Mouse (Mus musculus) layer of hippocampus, adult 8-10 months (tissue): ENCODE data around the gene Psmc3ip. TPM values are rescaled to one million over a fixed set of nuclear protein-coding genes. Genes with fewer than 3 reads are reported as not detected.

Experiments used
- DNase-seq, 2 experiments: peaks; one replicate each; pipeline ENCODE4 v3.0.0; 2022; ENCODE audit warnings: low spot score in 2 of 2
- microRNA-seq, 2 experiments: library from miRNA; unstranded; fragments of <30 nt; microRNA quantifications; one replicate each; pipeline ENCODE4 v1.2.0; 2022
- total RNA-seq, 4 experiments: library from RNA; stranded (reverse); gene quantifications; 2 replicates each; pipeline ENCODE4 v1.2.4; 2022

Psmc3ip gene
- total RNA-seq, 4 experiments from 2014 or later = 2.5 to 5.4 (median 3.9) TPM

DNA sequence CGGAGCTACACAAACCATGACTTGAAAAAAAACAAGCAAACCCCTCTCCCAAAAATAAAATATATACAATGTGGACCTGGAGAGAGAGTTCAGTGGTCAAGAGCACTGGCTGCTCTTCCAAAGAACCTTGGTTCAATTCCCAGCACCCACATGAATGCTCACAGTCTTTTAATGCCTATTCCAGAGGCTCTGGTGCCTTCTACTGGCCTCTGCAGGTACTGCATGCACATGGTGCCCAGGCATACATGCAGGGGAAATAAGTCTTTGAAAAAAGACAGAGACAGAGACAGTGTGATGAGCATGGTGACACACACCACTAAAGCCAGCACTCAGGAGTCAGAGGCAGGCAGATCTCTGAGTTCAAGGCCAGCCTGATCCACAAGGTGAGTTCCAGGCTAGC, 41.3 kb downstream of the Psmc3ip start:
- DNase-seq = no peak

DNA sequence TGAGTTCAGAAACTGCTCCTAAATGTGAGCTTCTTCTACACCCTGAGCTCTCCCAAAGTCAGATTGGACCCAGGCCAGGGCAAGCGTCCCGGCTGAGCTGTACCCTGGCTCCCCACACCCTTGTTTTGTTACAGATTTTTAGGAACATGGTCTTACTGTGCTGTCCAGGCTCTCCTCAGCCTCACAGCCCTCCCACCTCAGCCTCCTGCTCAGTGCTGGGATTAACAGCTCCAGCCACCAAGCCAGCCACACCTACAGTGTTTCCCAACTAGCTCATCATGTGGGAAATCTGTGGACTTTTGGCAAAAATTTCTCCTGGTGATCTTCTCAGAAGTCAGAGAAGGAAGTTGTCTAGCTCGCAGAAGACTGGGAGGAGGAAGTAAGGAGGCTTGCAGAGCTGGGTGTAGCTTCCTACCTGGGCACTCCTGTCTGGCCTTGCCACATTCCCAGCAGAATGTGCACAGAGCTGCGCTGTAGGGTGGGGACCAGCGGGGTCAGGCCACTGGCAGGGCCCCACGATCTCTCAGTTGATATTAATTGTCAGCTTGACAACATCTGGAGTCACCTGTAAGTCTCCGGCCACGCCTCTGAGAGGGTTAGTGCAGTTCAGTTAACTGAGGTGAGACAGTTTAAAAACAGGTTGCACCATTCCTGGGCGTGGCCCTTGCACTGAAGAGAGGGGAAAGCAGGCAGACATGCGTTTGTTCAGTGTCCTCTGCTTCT, 42.3 kb downstream of the Psmc3ip start:
- no peak for DNase-seq

DNA sequence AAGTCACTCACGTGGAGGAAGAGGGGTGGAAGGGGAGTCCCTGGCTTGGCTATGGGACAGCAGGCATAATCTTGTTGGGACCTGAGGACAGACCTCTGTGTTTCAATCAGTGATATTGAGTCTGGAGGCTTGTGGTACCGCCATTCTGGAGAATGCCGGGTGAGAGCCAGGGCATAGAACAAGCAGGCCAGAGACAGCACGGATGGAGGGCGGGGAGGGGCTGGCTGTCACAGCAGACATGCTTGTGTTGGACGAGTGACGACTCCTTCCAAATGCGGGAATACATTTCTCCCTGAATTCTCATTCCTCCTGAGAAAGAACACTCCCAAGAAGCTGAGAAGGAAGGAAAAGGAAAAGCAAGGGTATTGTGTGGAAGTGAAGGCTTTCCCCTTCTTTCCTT, 43.6 kb downstream of the Psmc3ip start:
- no peak for DNase-seq

DNA sequence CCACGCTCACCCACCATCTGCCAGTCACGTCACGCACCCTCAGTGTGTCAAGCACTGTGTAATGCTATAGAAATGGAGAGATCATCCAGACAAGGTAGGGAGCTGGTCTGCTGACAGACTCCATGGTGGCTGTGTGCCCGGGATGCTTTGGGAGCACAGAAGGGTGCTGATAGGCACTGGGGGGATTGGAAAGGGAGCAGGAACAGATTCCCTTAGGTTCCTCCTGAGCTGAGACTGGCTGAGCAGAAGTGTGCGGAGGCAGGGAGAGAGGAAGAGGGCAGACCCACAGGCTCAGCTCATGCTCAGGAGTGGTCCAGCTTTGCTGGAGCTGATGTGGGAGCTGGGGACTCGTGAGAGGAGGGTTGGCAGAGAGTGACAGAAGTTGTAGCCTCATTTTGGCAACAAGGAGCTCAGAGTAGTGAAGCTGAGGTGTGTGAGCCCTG, 44.2 kb downstream of the Psmc3ip start:
- no peak for DNase-seq

DNA sequence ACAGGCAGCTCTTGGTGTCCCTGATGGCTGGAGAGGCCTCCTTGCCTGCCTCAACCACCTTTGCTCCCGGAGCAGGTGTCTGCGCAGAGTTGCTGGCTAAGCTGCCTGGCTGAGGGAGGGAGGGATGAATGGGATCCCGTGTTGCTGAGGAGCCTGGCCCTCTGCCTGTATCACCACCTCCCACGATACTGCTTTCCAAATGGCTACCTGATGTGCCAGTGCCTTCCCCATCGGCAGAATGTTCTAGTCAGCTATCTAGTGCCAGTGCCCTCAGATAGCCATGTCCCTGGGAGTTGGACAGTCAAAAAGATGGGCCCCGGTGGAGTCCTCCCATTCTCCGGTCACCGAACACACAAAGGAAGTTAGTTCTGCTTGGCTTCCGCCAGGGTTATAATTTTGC, 44.9 kb downstream of the Psmc3ip start:
- DNase-seq = peak in 1 of 2 experiments; percentile 66

DNA sequence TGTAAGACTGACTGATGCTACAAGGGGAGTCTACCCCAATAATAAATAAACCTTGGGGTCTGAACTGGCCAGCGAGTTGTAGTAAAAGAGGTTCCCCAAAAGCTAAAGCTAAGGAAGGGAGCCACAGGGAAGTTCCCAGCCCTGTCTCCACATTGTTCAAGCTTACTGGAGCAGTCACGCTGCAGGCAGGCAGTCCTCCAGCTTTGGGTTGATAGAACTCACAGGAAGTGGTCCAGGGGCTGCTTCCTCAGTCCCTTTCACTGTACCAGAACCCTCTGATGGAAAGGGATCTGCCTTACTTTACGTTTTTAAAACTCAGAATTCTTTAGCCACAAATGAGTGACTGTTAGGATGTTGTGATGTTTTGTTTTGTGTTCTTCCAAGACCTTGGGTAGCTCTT, 47.7 kb downstream of the Psmc3ip start:
- DNase-seq = no peak

DNA sequence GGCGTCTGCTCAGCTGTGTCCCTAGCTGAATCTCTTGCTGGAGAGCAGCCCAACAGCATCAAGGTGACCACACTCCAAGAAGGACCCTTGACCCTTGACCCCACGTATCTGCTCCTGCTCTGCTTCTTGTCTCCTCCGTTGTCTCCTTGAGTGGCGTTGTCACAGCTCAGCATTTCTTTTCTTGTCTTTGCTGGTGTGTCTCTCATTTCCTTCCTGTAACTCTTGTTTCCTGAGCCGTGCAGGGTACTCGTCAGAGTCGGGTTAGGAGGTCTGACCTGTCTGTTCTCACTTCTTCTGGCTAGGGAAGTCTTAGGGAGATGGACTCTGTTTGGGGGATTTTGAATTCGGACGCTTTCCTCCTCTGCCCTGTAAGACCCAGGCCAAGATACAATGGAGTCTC, 48.8 kb downstream of the Psmc3ip start:
- DNase-seq = no peak

DNA sequence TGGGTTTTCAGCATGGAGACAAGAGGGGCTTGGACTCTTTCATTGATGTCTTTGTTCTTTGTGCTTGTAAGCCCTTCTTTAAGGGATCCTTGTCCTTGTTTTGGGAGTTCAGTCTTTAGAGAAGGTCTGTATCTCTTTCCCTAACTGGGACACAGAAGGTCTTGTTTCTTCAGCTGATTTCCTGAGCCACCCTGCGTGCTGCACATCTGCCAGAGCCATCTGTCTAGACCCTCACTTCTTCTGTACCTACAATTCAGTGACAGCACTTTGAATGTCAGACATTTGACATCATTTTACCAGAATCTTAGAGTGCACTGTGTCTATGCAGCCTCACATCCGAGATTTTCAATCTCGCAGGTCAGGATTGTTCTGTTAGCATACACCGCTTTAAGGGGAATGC, 49.4 kb downstream of the Psmc3ip start:
- DNase-seq = no peak

Small RNAs within 50 kb of the gene (microRNA-seq; reads per million reads assigned to microRNA genes)
- 0 reads per million in 2 experiments for gene Gm27626

Other genes starting within 250 kb of the Psmc3ip start
- gene Stat5b, start 244.7 kb downstream of the Psmc3ip start, total RNA-seq = 10 to 100 TPM; 13.3 to 18.4 (median 15.6) TPM
- 1 to 10 TPM; 2.5 to 3.8 (median 2.8) TPM for gene Stat5a, start 236.1 kb downstream of the Psmc3ip start, total RNA-seq
- 10 to 100 TPM; 42.9 to 75.3 (median 52.9) TPM for gene Stat3, start 155.9 kb downstream of the Psmc3ip start, total RNA-seq
- gene Cavin1, start 124.5 kb downstream of the Psmc3ip start, total RNA-seq = 10 to 100 TPM; 15.4 to 22.1 (median 18.9) TPM
- 100 to 1,000 TPM; 402 to 498 (median 457) TPM for gene Atp6v0a1, start 86.0 kb downstream of the Psmc3ip start, total RNA-seq
- gene Naglu, start 25.4 kb downstream of the Psmc3ip start, total RNA-seq = 10 to 100 TPM in 2 of 4 experiments, 1 to 10 TPM in 2; 7.3 to 22.9 (median 15.2) TPM
- 1 to 10 TPM in 3 of 4 experiments, under 1 TPM in 1; 0.83 to 1.4 (median 1.2) TPM for gene Hsd17b1, start 17.0 kb downstream of the Psmc3ip start, total RNA-seq
- gene Coasy, start 12.9 kb downstream of the Psmc3ip start, total RNA-seq = 10 to 100 TPM; 24.5 to 29.1 (median 27.6) TPM
- 10 to 100 TPM; 36.2 to 41.6 (median 39.6) TPM for gene Mlx, start 8.2 kb downstream of the Psmc3ip start, total RNA-seq
- gene Retreg3, start 24.5 kb upstream of the Psmc3ip start, total RNA-seq = 10 to 100 TPM; 51.3 to 53.1 (median 52.4) TPM
- 10 to 100 TPM; 39.8 to 43.9 (median 43.3) TPM for gene Tubg1, start 24.5 kb upstream of the Psmc3ip start, total RNA-seq
- gene Tubg2, start 60.5 kb upstream of the Psmc3ip start, total RNA-seq = 10 to 100 TPM; 32.9 to 43.5 (median 38.2) TPM
- gene Cntnap1, start 75.1 kb upstream of the Psmc3ip start, total RNA-seq = 100 to 1,000 TPM; 157 to 185 (median 168) TPM
- 10 to 100 TPM; 13.6 to 16.9 (median 15.6) TPM for gene Plekhh3, start 75.9 kb upstream of the Psmc3ip start, total RNA-seq
- gene Ccr10, start 80.0 kb upstream of the Psmc3ip start, total RNA-seq = under 1 TPM; 0.31 to 0.50 (median 0.35) TPM
- 10 to 100 TPM; 63.5 to 88.1 (median 77.5) TPM for gene Ezh1, start 131.0 kb upstream of the Psmc3ip start, total RNA-seq
- gene Ramp2, start 150.6 kb upstream of the Psmc3ip start, total RNA-seq = 10 to 100 TPM; 54.2 to 66.0 (median 64.6) TPM
- gene Vps25, start 158.3 kb upstream of the Psmc3ip start, total RNA-seq = 10 to 100 TPM; 59.1 to 76.6 (median 65.5) TPM
- 10 to 100 TPM in 3 of 4 experiments, 1 to 10 TPM in 1; 9.0 to 11.6 (median 10.9) TPM for gene Wnk4, start 165.1 kb upstream of the Psmc3ip start, total RNA-seq
- 1 to 10 TPM in 1 of 4 experiments, under 1 TPM in 3; 0.16 to 1.4 (median 0.52) TPM for gene Cntd1, start 183.6 kb upstream of the Psmc3ip start, total RNA-seq
- 10 to 100 TPM; 90.3 to 98.9 (median 91.4) TPM for gene Coa3, start 183.7 kb upstream of the Psmc3ip start, total RNA-seq
- gene Becn1, start 206.8 kb upstream of the Psmc3ip start, total RNA-seq = 100 to 1,000 TPM; 167 to 224 (median 191) TPM
- gene Psme3, start 220.8 kb upstream of the Psmc3ip start, total RNA-seq = 100 to 1,000 TPM; 110 to 129 (median 117) TPM
- gene Aoc2, start 229.6 kb upstream of the Psmc3ip start, total RNA-seq = 1 to 10 TPM; 5.1 to 9.9 (median 7.4) TPM
- 1 to 10 TPM in 1 of 4 experiments, under 1 TPM in 3; 0.57 to 1.1 (median 0.78) TPM for gene Aoc3, start 235.2 kb upstream of the Psmc3ip start, total RNA-seq